Mouse (Mus musculus) neural tube, embryonic 15.5 days (tissue): Measurements from ENCODE around the gene Cacnb4. TPM values are rescaled to one million over a fixed set of nuclear protein-coding genes. Genes with fewer than 3 reads are reported as not detected.
A peak's percentile ranks its signal among the peaks of the same experiment; 100 is the strongest.

Experiments
- ATAC-seq: fragments of 200-750 bp; cut with Nextera tagmentation; 2 replicates; pipeline ENCODE4 v1.8.0; 2017; ENCODE audit warnings: mild to moderate bottlenecking, moderate TSS enrichment, moderate library complexity; ENCODE audit not compliant: low FRiP score
- H3K27ac ChIP-seq: fragments of 300-500 bp; sonication (generic); replicated peaks from 2 replicates; pipeline ENCODE4 v1.5.1; 2015; ENCODE audit warnings: mild to moderate bottlenecking, inconsistent platforms
- H3K27me3 ChIP-seq: fragments of 300-500 bp; sonication (generic); replicated peaks from 2 replicates; pipeline ENCODE4 v1.6.1; 2015; ENCODE audit warnings: inconsistent platforms
- H3K36me3 ChIP-seq: fragments of 300-500 bp; sonication (generic); 2 replicates; pipeline ENCODE4 v1.6.1; 2015; ENCODE audit warnings: inconsistent platforms
- H3K4me1 ChIP-seq: fragments of 300-500 bp; sonication (generic); 2 replicates; pipeline ENCODE4 v1.6.1; 2015; ENCODE audit warnings: inconsistent platforms
- H3K4me2 ChIP-seq: fragments of 300-500 bp; sonication (generic); 2 replicates; pipeline ENCODE4 v1.6.1; 2015; ENCODE audit warnings: inconsistent platforms, mild to moderate bottlenecking, moderate library complexity
- H3K4me3 ChIP-seq: fragments of 300-500 bp; sonication (generic); replicated peaks from 2 replicates; pipeline ENCODE4 v1.5.1; 2015; ENCODE audit warnings: mild to moderate bottlenecking, inconsistent platforms
- H3K9ac ChIP-seq: fragments of 300-500 bp; sonication (generic); replicated peaks from 2 replicates; pipeline ENCODE4 v1.6.1; 2015; ENCODE audit warnings: mild to moderate bottlenecking, inconsistent platforms
- H3K9me3 ChIP-seq: fragments of 300-500 bp; sonication (generic); replicated peaks from 2 replicates; pipeline ENCODE4 v1.6.1; 2016; ENCODE audit warnings: inconsistent platforms
- WGBS: fragments of 180-500 bp; shearing (Covaris S2); methylation state at CpG from one replicate; pipeline ENCODE4 v1.1.7; 2015; ENCODE audit warnings: mixed read lengths; 5-methylcytosine and 5-hydroxymethylcytosine counted together
- polyA plus RNA-seq: library from polyadenylated mRNA; unstranded; fragments of >200 nt; fragmentation: Nextera tagmentation; extraction: Ambion mirVana; gene quantifications from 2 replicates; pipeline ENCODE4 v1.2.1, GENCODE M21; 2015

The Cacnb4 gene
- polyA plus RNA-seq, 1 experiment from 2014 or later: 14.7 TPM

DNA sequence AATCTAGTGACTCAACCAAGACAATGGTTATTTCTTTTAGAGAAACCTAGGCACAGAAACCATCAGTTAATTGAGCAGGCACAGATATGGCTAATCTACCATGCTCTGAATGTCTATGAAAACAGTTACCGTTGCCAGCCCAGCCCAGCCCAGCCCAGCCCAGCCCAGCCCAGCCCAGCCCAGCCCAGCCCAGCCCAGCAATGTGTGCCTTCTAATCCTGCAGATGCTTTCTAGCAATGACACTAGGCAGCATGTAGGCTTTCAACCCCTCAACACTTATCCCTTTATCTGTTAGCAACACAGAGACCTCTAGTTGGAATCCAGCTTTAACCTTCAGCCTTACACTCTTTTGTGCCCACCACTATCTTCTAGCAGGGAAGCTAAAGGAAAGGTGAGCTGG is 227.7 kb downstream of the Cacnb4 start:
- Histone ChIP-seq H3K9me3 (no peaks in the 10 kb centered on the region), H3K4me2 (no peak overlapping the region), H3K36me3 (peaks cover 24% of the 10 kb centered on the region), H3K9ac (no peak overlapping the region), H3K4me3 (no peak overlapping the region), H3K27me3 (no peaks in the 10 kb centered on the region), H3K4me1 (no peaks in the 10 kb centered on the region), H3K27ac (no peak overlapping the region)
- WGBS: 100% methylated on average over 1 of the region's 1 CpGs
- no peak for ATAC-seq

DNA sequence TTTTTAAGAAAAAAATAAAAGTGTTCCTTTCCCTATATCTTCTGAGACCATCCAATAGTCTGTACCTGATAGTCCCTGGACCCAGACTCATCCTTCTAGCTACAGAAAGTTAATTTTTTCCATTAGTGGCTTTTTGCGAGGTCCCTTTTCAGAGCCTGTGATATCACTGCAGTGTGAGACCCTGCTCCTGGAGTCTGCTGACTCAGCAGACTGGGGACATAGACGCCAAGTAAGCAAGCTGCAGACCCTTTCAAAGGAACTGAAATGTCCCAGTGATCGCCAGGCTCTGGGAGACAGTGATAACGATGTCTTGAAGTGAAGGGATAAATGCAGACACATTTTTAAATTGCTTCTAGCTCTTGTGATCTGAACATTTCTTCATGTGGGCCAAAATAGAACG is 230.0 kb downstream of the Cacnb4 start:
- Histone ChIP-seq H3K9ac (no peak overlapping the region), H3K4me2 (no peak overlapping the region), H3K4me1 (no peaks in the 10 kb centered on the region), H3K27me3 (no peaks in the 10 kb centered on the region), H3K27ac (no peak overlapping the region), H3K36me3 (peaks cover 21% of the 10 kb centered on the region), H3K9me3 (no peaks in the 10 kb centered on the region), H3K4me3 (no peak overlapping the region)
- ATAC-seq: no peak
- WGBS: 79% methylated on average over 5 of the region's 5 CpGs

DNA sequence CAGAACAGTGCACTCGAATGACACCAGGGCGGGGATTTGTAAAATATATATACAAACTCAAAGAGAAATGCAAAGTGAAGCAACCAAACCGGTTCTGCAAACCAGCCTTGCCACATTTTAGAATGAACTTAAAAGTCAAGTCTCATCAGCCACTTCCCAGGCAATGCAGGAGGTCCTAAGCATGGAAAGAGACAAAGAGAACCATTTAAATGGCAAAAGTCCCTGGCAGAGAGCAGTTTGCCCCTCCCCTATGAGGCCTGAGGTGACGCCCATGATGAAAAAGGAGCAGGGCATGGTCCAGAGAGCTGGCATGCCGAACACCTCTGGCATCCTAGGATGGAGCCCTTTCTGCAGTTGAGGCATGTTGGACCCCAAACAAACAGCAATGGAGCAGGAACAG is 234.5 kb downstream of the Cacnb4 start:
- Histone ChIP-seq H3K4me3 (no peak overlapping the region), H3K4me1 (no peaks in the 10 kb centered on the region), H3K9ac (no peak overlapping the region), H3K27me3 (no peaks in the 10 kb centered on the region), H3K9me3 (no peaks in the 10 kb centered on the region), H3K27ac (no peak overlapping the region), H3K4me2 (no peak overlapping the region), H3K36me3 (no peaks in the 10 kb centered on the region)
- no peak for ATAC-seq
- WGBS: 36% methylated on average over 5 of the region's 5 CpGs

DNA sequence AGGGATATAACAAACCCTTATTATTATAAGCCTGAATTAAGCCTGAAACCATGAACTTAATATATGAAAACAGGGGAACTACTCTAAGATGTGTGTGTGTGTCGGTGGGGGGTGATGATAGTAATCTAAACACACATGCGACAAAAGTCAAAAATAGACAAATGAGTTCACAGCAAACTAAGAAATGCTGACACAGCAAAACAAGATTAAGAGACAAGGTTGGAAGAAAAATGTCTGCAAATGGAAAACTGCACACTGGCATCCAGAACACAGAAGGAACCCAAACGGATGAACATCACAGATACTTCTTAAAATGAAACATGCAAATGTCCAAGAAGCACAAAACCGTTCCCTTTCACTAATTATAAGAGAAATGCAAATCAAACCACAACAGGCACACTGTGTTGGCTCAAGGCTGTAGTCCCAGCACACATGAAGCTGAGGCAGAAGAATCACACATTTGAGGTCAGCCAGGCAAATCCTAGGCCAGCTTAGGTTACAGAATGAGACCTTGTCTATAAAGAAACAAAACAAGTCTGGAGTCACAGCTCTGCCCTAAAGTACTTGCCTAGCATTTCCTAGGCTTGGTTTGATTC is 236.1 kb downstream of the Cacnb4 start:
- Histone ChIP-seq H3K9ac (no peak overlapping the region), H3K4me1 (peaks cover 6% of the 10 kb centered on the region), H3K36me3 (peaks cover 3% of the 10 kb centered on the region; the same call in 1 of the 2 replicates), H3K27ac (no peak overlapping the region), H3K4me2 (no peak overlapping the region), H3K4me3 (no peak overlapping the region), H3K27me3 (no peaks in the 10 kb centered on the region), H3K9me3 (no peaks in the 10 kb centered on the region)
- 86% methylated on average over 4 of the region's 4 CpGs for WGBS
- ATAC-seq: no peak

DNA sequence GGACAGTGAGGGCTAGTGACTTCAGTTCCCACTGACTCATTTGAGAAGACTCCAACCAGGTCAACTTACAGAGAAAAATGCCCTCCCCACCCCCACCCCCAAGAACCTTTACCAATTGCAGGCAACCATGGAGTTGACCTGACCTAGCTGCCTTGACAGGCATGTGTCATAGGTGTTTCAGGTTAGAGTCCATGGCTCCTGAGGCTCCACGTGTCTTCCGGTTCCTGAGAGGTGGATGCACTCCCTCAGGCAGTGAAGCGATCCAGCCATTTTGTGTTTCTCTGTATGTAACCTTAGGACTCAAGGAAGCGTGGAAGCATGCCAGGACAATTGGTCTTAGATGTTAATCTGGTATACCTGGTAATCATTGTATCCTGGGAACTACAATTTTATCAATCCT is 238.2 kb downstream of the Cacnb4 start:
- Histone ChIP-seq H3K36me3 (peaks cover 3% of the 10 kb centered on the region; the same call in 1 of the 2 replicates), H3K9me3 (no peaks in the 10 kb centered on the region), H3K27me3 (no peaks in the 10 kb centered on the region), H3K27ac (no peak overlapping the region), H3K9ac (no peak overlapping the region), H3K4me3 (no peak overlapping the region), H3K4me1 (peaks cover 10% of the 10 kb centered on the region), H3K4me2 (no peak overlapping the region)
- 98% methylated on average over 4 of the region's 4 CpGs for WGBS
- ATAC-seq: no peak

DNA sequence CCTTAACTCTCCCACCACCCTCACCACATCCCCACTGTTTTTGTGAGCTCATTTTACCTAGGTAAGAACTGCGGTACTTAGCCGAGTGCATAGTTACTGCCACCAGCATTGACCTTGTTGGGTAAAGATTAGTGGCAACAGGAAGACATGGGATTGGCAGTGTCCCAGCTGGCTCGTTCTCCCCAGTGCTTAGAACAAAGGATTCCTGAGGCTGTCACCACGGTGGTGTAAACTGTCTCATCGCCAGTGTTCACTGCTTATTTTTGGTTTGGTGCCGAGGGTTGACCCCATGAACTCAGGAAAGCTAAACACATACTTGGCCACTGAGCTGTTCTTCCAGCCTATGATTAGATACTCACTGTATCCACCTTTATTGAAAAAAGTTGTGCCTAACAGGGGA is 238.6 kb downstream of the Cacnb4 start:
- H3K9me3 ChIP-seq: no peaks in the 10 kb centered on the region
- no peak overlapping the region for H3K4me2 ChIP-seq
- no peak overlapping the region for H3K27ac ChIP-seq
- H3K4me3 ChIP-seq: no peak overlapping the region
- H3K36me3 ChIP-seq: peaks cover 3% of the 10 kb centered on the region; the same call in 1 of the 2 replicates
- ATAC-seq: no peak
- H3K4me1 ChIP-seq: peaks cover 10% of the 10 kb centered on the region
- H3K9ac ChIP-seq: no peak overlapping the region
- H3K27me3 ChIP-seq: no peaks in the 10 kb centered on the region
- 58% methylated on average over 6 of the region's 6 CpGs for WGBS

DNA sequence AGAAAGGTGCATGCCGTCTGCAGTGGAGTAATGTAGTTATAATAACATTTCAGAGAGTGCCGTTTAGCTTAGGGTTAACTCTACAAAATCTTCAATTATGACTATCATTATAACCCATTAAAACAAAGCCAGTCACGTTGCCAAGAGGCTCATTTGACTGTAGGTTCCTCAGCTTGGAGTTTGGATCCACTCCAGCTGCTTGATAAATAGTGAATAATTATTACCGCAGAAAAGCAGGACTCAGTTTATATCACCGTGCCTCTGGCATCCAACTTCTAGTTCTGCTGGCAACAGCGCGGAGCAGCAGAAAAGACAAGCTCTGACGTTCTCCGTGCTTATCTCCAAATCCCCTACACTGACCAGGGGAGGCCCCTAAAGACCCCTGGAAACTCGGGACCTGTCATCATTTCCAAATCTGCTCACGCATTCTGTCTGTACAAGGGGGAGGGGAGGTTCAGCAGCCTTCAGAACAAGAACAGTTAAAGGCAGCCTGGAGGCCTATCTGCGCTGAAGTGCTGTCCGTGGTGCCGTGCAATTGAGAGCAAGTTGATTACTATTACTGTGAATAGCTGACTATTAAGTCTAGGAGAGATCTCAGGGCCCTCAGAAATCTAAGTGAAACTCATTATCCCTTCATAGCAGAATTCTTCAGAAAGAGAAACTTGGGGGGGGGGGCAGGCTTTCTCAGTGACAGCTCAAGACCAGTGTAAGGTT is 240.6 kb downstream of the Cacnb4 start:
- H3K4me1 ChIP-seq: peaks cover 10% of the 10 kb centered on the region
- H3K27ac ChIP-seq: no peak overlapping the region; the same call in 1 of the 2 replicates
- 0 out of 2 replicates have a peak overlapping the region, but pooled peaks have one; percentile 26 for H3K4me2 ChIP-seq
- peak; percentile 82 for ATAC-seq
- H3K4me3 ChIP-seq: no peak overlapping the region
- 49% methylated on average over 14 of the region's 14 CpGs for WGBS
- no peaks in the 10 kb centered on the region for H3K27me3 ChIP-seq
- no peak overlapping the region for H3K9ac ChIP-seq
- peaks cover 3% of the 10 kb centered on the region; the same call in 1 of the 2 replicates for H3K36me3 ChIP-seq
- H3K9me3 ChIP-seq: no peaks in the 10 kb centered on the region

DNA sequence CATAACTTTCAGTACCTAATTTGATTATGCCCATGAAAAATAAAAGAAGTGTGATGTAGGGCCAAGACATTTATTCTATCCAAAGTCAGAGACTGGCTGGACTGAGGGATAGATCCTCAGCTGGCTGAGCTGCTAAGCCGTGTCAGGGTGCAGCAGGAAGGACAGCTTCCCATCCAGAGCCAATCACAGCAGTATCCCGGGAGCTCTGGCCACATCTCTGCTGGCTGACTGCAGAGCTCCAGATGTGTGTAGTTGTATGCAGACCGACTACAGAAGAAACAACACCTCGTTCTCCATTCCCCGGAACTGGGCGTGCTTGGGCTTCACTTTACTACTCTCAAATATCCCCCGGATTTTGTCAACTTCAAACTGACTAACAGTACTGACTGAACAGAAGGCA is 243.3 kb downstream of the Cacnb4 start:
- Histone ChIP-seq H3K27ac (no peak overlapping the region), H3K9ac (no peak overlapping the region), H3K4me2 (no peak overlapping the region), H3K27me3 (no peaks in the 10 kb centered on the region), H3K36me3 (peaks cover 3% of the 10 kb centered on the region; the same call in 1 of the 2 replicates), H3K4me3 (no peak overlapping the region), H3K4me1 (peaks cover 10% of the 10 kb centered on the region), H3K9me3 (no peaks in the 10 kb centered on the region)
- WGBS: 71% methylated on average over 7 of the region's 7 CpGs
- ATAC-seq: no peak

DNA sequence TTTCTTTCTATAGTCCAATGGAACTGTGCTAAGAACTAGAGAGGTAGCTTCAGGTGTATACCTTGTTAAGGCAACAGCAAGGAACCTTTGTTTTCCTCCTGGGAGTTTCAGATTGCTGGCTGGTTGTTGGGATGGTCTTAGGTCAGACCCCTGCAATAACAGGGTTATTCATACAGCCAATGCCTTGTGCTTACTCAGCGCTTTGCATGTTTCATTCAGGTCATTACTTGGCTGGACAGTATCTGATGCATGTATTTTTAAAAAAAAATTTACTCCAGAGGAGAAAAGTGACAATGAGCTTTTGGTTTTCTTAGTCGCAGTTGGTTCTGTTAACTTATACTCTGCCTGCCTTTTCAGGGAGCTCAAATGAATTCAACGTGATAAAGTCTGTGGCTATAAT is 249.2 kb downstream of the Cacnb4 start:
- ATAC-seq: no peak
- Histone ChIP-seq H3K4me3 (no peak overlapping the region), H3K27me3 (no peaks in the 10 kb centered on the region), H3K36me3 (no peaks in the 10 kb centered on the region), H3K4me2 (no peak overlapping the region), H3K27ac (no peak overlapping the region), H3K9me3 (no peaks in the 10 kb centered on the region), H3K4me1 (peaks cover 17% of the 10 kb centered on the region), H3K9ac (no peak overlapping the region)
- 90% methylated on average over 3 of the region's 3 CpGs for WGBS

DNA sequence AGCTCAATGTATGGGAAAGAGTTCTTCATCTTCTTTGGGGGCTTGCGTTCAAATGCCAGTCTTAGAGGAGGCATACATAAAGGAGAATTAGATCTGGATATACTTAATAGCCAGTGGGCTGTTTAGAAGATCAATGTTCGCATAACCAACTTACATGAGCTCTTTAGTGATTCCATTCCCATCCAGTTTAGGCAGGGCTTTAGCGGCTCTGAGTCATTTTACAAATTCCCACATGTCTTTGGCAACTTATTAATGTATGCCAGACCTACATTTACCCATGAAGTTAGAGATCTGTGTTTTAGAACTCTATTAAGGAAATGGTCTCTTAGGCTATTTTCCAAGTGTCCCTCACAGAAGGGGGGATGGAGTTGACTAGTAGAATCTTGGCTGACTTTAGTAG is 250.6 kb downstream of the Cacnb4 start:
- peak overlapping the region; percentile 67; the same call in 1 of the 2 replicates for H3K4me2 ChIP-seq
- no peak overlapping the region for H3K9ac ChIP-seq
- H3K27me3 ChIP-seq: no peaks in the 10 kb centered on the region
- no peaks in the 10 kb centered on the region for H3K36me3 ChIP-seq
- no peak overlapping the region for H3K27ac ChIP-seq
- WGBS: 93% methylated on average over 3 of the region's 3 CpGs
- H3K9me3 ChIP-seq: no peaks in the 10 kb centered on the region
- ATAC-seq: no peak
- H3K4me3 ChIP-seq: 0 out of 2 replicates have a peak overlapping the region, but pooled peaks have one; percentile 82
- peaks cover 31% of the 10 kb centered on the region for H3K4me1 ChIP-seq

DNA sequence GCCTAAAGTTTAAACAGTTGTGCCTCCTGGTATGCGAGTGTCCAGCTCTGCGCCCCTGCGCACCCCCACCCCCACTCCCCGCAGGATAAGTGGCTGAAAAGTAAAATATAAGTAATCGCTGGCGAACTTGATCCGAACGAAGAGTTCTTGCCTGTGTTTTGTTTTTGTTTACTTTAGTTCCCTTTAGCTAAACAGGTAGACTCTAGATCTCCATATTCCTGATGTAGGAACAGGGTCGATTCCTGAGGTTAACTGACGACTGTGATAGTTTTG is 251.2 kb downstream of the Cacnb4 start:
- Histone ChIP-seq H3K9me3 (no peaks in the 10 kb centered on the region), H3K4me1 (peaks cover 35% of the 10 kb centered on the region), H3K27me3 (no peaks in the 10 kb centered on the region), H3K4me2 (peak overlapping the region; percentile 67), H3K27ac (peak overlapping the region; percentile 88; the same call in 1 of the 2 replicates), H3K9ac (peak overlapping the region; percentile 51), H3K36me3 (no peaks in the 10 kb centered on the region), H3K4me3 (peak overlapping the region; percentile 82)
- 27% methylated on average over 10 of the region's 10 CpGs for WGBS
- ATAC-seq: peak; percentile 2; the same call in 1 of the 2 replicates

DNA sequence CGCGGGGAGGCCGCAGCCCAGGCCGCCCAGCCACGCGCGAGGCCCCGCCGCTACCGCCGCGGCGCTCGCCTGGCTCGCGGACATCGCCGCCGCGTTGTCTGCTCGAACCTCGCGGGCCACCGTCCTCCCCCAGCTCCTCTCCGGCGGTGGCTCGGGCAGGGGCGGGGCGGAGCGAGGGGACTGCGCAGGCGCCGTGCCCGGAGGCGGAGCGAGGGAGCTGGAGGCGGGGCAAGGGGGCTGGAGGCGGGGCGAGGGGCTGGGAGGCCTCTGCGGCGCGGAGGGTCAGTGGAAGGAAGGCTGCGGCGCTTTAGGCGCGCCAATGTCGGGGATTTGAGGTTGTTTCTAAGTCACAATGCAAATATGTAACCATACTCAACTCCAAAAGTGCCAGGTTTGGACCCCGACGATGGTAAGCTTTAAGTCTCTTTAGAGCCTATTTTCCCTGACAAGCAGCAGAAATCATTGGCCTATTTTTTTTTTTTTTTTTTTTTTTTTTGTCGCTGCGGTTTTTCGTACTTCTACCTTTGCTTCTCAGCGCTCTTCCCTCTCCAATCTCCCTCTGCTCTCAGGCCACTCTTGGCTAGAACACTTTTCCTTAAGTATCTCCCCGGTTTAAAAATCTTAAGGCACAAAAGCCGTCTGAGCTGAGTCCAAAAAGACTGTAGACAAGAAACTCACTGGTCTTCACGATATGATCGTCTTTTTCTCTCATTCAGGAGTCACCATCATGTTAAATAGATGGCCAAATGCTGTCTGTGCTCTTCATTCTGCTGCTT is 251.7 kb downstream of the Cacnb4 start, which contains the start of gene Arl5a:
Gene Arl5a (minus strand): TSS at position 155 of the 776 bp plus-strand sequence.
- Histone ChIP-seq H3K4me3 (peak within 1 kb of the TSS; percentile 82), H3K9ac (peak within 1 kb of the TSS; percentile 87), H3K4me2 (peak within 1 kb of the TSS; percentile 67), H3K27me3 (no peaks in the 10 kb centered on the region), H3K36me3 (no peaks in the 10 kb centered on the region), H3K9me3 (no peaks in the 10 kb centered on the region), H3K27ac (peak within 1 kb of the TSS; percentile 88), H3K4me1 (peaks cover 38% of the 10 kb centered on the region)
- ATAC-seq: peak; percentile 96
- WGBS: under 1% methylated on average over 55 of the region's 57 CpGs
